Mouse (Mus musculus): ENCODE measurements at regions not wholly inside any gene's neighbourhood (a gene's known extent, or its start where the extent isn't known, plus 50 kb on each side); places are given as distances from the start of the nearest gene placed in this dataset.

GRCm38 (mm10) chr16:87124519-87124918 lies 229.5 kb upstream of the N6amt1 start:
- TF ChIP-seq CTCF (IDR thresholded peaks at IDR 0.05; ENCODE audit: low read depth), result no peak
- no peak for TF ChIP-seq EP300 (IDR thresholded peaks at IDR 0.05; ENCODE audit: low read depth)

All from liver, postnatal 0 days (tissue).